Mouse (Mus musculus): ENCODE results near the gene Plk1.

Plk1 gene

DNA sequence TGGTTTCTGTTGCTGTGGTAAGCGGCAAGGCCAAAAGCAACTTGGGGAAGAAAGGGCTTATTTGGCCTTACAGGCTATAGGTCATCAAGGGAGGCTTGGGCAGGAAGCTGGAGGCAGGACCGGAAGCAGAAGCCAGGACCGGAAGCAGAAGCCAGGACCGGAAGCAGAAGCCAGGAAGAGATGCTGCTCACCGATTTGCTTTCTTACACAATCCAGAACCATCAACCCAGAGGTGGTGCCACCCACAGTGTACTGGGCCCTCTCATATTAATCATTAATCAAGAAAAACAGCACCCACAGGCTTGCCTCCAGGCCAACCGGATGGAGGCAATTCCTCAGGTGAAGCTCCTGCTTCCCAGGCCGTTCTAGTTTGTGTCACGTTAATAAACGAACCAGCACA, 37.5 kb downstream of the Plk1 start:
- no peak for DNase-seq

DNA sequence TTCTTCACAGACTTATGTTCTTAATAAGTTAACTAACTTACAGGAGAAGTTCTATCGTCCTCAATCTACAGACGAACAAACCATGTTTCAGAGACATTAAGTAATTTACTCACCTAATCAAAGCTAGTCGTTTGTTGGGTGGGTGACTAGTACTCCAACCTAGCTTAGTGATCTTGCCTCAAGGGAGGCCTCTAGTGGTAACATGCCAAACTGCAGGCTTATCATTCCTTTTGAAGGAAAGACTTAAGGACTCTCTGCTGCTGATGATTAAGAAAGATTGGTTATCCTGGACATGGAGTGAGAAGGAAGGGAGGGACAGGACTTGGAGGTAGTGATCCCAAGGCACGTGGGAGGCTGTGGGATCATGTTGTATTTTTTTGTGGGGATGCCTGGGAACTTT, 38.1 kb downstream of the Plk1 start:
- peak; percentile 65 to 69 for DNase-seq

DNA sequence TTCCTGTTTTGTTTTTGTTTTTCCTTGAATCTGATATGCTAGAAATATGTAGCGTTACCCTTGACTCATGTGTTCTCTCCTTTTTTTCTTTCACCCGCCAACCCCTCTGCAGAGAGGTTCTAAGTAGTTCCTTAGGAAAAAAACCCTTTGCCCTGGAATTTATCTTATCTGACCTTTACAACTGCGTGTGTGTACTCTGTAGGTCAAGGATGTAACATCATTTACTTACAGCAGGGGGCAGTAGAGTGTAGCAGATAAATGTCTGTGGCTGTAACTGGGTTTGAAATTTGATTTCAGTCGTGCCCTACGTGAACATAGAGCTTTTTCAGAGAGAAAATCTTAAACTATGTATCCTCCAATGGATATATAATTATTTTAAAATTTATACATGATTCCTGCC, 40.1 kb downstream of the Plk1 start:
- no peak for DNase-seq

DNA sequence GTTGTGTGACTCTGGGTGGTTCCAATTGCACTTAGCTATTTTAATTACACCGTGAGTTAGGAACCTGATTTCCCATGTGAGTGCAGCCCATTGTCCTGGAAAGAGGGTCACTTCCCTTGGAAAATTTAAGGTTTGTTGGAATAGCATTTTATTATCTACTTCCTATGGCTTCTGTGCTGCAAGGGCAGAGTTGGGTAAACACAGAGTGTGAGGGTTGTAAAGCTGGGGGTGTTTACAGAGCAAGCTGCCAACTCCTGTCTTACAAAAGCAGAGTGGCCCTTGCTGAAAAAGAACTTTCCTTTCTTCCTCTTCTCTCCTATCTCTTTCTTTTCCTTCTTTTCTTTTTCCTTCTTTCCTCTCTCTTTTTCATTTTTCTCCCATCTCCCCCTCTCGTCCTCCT, 44.7 kb downstream of the Plk1 start:
- no peak for DNase-seq

DNA sequence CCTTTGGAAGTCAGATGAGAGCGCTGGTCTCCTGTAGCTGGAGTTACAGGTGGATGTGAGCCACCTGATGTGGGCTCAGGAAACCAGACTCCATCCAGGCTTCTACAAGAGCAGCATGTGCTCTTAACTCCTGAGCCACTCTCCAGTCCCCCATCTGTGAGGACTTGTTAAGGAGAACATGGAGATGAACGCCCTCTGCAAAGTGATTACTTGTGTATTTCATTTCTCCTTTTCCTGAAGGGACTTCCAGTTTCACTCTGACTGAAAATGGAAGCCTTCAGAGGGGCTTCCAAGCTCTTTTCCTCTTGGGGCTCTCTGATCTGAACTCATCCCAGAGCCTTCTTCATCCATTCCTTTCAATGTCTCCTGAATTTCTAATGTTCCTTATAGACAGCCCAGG, 46.9 kb downstream of the Plk1 start:
- no peak for DNase-seq

DNA sequence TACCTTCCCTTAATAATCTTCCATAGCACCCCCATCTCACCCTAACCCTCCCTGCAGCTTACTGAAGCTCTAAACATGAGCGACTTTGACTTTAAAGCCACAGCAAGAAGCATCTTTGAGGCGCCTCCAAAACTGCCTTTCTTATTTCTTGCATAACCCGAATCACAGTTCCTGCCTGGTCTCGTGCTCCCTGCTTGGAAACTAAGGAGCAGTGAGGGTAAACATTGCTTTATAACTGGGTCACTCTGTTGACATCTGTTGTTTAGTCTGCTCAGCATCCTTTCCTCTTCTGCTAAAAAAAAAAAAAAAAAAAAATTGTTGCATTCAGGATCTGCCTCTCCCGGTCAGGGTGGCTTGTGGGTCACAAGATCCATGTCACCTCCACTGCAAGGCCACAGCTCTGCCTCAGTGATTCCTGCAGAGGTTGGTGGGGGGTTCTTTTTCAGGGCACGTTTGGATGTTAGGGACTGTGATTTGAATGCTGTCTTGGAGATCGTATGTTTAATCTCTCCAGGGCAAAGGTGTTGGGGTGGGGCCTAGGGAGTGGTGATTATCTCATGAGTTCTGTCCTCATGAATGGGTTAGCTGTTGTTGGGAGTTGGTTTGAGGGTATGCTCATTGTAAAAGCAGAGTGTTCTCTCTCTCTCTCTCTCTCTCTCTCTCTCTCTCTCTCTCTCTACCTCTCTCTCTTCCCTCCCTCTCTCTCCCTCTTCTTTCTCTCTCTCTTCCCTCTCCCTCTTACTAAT, 49.2 kb downstream of the Plk1 start:
- DNase-seq: no peak

DNA sequence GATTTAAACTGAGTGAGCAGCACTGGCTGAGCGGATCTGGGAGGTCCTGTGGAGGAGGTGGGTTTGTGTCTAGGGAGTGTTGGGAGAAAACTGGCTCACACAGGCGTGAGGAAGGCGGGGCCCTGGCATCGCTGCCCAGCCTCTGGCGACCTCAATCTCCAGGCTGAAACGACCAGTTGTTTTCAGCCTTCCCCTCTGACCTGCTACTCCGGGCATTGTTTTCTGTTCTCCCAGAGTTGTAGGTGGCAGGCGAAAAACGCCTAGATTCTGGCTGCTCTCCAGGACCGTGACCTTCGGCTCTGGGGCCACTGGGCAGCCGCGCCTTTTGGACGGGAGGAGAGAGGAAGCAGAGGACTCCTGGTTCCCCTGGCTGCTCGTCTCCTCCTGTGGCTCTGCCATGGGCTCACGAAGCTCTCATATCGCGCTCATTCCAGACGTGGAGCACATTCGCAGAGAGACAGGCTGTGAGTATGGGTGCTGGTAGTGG, 60.1 kb downstream of the Plk1 start, which contains the start of gene Chp2:
Gene Chp2, plus strand, starts transcription at position 182 of the 487 bp plus-strand sequence.
- peak; percentile 43 to 59 for DNase-seq
